Mouse (Mus musculus) forelimb bud, embryonic 11.5 days (tissue): ENCODE results near the gene Lce1c.
"Not testable (repeated sequence)": the region's sequence is repeated elsewhere in the genome, so short reads cannot be mapped to it uniquely, and the experiment has no call there.

Experiments
- DNase-seq: peaks from one replicate; pipeline ENCODE4 v3.0.0-alpha.2; 2012; ENCODE audit warnings: low read depth, low spot score

Lce1c gene

GRCm38 (mm10) chr3:92678947-92679346, at the start of gene Lce1c:
Gene Lce1c, plus strand, starts transcription at chr3:92679247.
- DNase-seq, result no peak

GRCm38 (mm10) chr3:92637745-92638652, 41.0 kb upstream of the Lce1c start:
- no peak for DNase-seq

- no peak for DNase-seq
Observed at GRCm38 (mm10) chr3:92638653-92638991, 40.4 kb upstream of the Lce1c start.

- no peak for DNase-seq
Observed at GRCm38 (mm10) chr3:92639854-92640253, 39.2 kb upstream of the Lce1c start.

GRCm38 (mm10) chr3:92648207-92648606, 30.8 kb upstream of the Lce1c start, which contains the start of gene Lce1a1:
Gene Lce1a1, minus strand, starts transcription at chr3:92648307.
- no peak for DNase-seq

GRCm38 (mm10) chr3:92656826-92657225, 22.2 kb upstream of the Lce1c start, which contains the start of gene Lce1b:
Gene Lce1b, minus strand, starts transcription at chr3:92656926.
- DNase-seq, result no peak

GRCm38 (mm10) chr3:92670215-92670614, 8.8 kb upstream of the Lce1c start, which contains the start of gene Lce1a2:
Gene Lce1a2, minus strand, starts transcription at chr3:92670315.
- DNase-seq, result no peak

- DNase-seq, result no peak
Observed at GRCm38 (mm10) chr3:92687110-92687509, 8.1 kb downstream of the Lce1c start, which contains the start of gene Lce1d. Gene Lce1d, minus strand, starts transcription at chr3:92687210.

- DNase-seq, result not testable (repeated sequence)
Observed at GRCm38 (mm10) chr3:92689154-92689553, 10.1 kb downstream of the Lce1c start.

- no peak for DNase-seq
Observed at GRCm38 (mm10) chr3:92691688-92692087, 12.6 kb downstream of the Lce1c start.

GRCm38 (mm10) chr3:92694613-92695012, 15.6 kb downstream of the Lce1c start:
- DNase-seq, result no peak

- no peak for DNase-seq
Observed at GRCm38 (mm10) chr3:92708974-92709373, 29.9 kb downstream of the Lce1c start, which contains the start of gene Lce1e. Gene Lce1e, minus strand, starts transcription at chr3:92709074.

GRCm38 (mm10) chr3:92715122-92715521, 36.1 kb downstream of the Lce1c start:
- DNase-seq, result no peak

GRCm38 (mm10) chr3:92720250-92720649, 41.2 kb downstream of the Lce1c start, which contains the start of gene Lce1f:
Gene Lce1f, minus strand, starts transcription at chr3:92720350.
- no peak for DNase-seq

- DNase-seq, result no peak
Observed at GRCm38 (mm10) chr3:92722631-92723030, 43.6 kb downstream of the Lce1c start.
